Mouse (Mus musculus): Measurements from ENCODE around the gene Sez6l. TPM values are rescaled to one million over a fixed set of nuclear protein-coding genes. Genes with fewer than 3 reads are reported as not detected.

Sez6l gene
- polyA plus RNA-seq, 1 experiment from 2014 or later, result 35.5 TPM

DNA sequence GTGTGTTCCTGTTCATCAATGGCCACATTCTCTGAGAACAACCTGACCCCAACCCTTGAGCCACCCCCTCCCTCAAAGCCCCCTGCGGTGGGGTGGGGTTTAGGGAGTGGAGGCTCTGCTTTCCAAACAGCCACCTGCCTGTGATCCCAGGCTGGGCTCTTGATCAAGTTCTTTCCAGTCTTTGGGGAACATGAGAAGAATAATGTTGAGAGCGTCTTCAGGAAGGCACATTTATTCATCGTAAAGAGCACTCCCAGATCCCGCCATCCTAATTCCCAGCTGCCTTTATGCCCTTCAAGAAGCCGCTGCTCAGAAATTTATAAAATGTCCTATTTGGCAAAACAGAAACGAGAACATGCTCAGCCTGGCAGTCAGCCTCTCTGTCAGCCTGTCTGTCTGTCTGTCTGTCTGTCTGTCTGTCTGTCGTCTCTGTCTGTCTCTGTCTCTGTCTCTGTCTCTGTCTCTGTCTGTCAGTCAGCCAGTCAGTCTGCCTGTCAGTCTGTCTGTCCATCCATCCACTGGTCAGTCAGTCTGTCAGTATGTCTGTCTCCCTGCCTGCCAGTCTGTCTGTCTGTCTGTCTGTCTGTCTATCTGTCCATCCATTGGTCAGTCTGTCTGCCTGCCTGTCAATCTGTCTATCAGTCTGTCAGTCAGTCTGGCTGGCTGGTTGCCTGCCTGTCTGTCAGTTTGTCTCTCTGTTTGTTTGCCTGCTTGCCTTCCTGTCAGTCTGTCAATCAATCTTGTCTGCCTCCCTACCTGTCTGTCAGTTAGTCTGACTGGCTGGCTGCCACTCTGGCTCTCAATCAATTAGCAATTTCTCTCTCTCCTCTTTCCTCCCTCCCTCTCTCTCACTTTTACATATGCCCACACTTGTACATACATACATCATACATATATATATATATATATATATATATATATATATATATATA lies 19.0 kb upstream of the Sez6l start:
- Histone ChIP-seq H3K9ac (no peak overlapping the region), H3K4me1 (replicated peaks; ENCODE audit: control insufficient read depth, insufficient read depth, low read length) (peaks cover 11% of the 10 kb centered on the region), H3K4me2 (replicated peaks) (no peak overlapping the region), H3K9me3 (ENCODE audit: control insufficient read depth, low read length) (no peaks in the 10 kb centered on the region), H3K36me3 (replicated peaks; ENCODE audit: control insufficient read depth, insufficient read depth) (no peaks in the 10 kb centered on the region), H3K27me3 (ENCODE audit: control insufficient read depth, insufficient read depth, low read length) (no peaks in the 10 kb centered on the region), H3K27ac (0 out of 2 replicates have a peak overlapping the region, but pooled peaks have one; percentile 1), H3K4me3 (replicated peaks; ENCODE audit: low read length) (no peak overlapping the region)
- 53% methylated on average over 7 of the region's 7 CpGs for WGBS
- DNase-seq (ENCODE audit: low spot score) (no peak), ATAC-seq (ENCODE audit: low FRiP score) (no peak)

DNA sequence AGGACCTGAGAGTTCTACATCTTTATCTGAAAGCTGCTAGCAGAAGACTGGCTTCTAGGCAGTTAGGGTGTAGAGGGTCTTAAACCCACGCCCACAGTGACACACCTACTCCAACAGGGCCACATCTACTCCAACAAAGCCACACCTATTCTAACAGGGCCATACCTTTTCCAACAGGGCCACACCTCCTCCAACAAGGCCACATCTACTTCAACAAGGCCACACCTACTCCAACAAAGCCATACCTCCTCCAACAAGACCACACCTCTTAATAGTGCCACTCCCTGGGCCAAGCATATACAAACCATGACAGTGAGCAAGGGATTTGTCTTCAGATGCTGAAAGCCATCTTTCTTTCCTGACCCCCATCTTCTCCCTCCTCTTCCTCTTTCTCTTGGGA lies 14.7 kb upstream of the Sez6l start:
- no peak for DNase-seq (ENCODE audit: low spot score)
- Histone ChIP-seq H3K9ac (no peak overlapping the region), H3K36me3 (replicated peaks; ENCODE audit: control insufficient read depth, insufficient read depth) (no peaks in the 10 kb centered on the region), H3K4me1 (replicated peaks; ENCODE audit: control insufficient read depth, insufficient read depth, low read length) (peaks cover 10% of the 10 kb centered on the region; the same call in 1 of the 2 replicates), H3K27me3 (ENCODE audit: control insufficient read depth, insufficient read depth, low read length) (no peaks in the 10 kb centered on the region), H3K4me2 (replicated peaks) (no peak overlapping the region), H3K9me3 (ENCODE audit: control insufficient read depth, low read length) (no peaks in the 10 kb centered on the region), H3K27ac (no peak overlapping the region), H3K4me3 (replicated peaks; ENCODE audit: low read length) (no peak overlapping the region)
- 94% methylated on average over 1 of the region's 1 CpGs for WGBS
- ATAC-seq (ENCODE audit: low FRiP score), result no peak

GRCm38 (mm10) chr5:112586071-112586470 lies 9.1 kb upstream of the Sez6l start:
- Histone ChIP-seq H3K4me2 (replicated peaks) (no peak overlapping the region), H3K36me3 (replicated peaks; ENCODE audit: control insufficient read depth, insufficient read depth) (no peaks in the 10 kb centered on the region), H3K4me3 (replicated peaks; ENCODE audit: low read length) (no peak overlapping the region), H3K27me3 (ENCODE audit: control insufficient read depth, insufficient read depth, low read length) (no peaks in the 10 kb centered on the region), H3K4me1 (replicated peaks; ENCODE audit: control insufficient read depth, insufficient read depth, low read length) (peaks cover 15% of the 10 kb centered on the region), H3K9ac (no peak overlapping the region), H3K27ac (no peak overlapping the region), H3K9me3 (ENCODE audit: control insufficient read depth, low read length) (no peaks in the 10 kb centered on the region)
- WGBS, result 46% methylated on average over 6 of the region's 6 CpGs
- ATAC-seq (ENCODE audit: low FRiP score), result no peak
- DNase-seq (ENCODE audit: low spot score), result no peak

DNA sequence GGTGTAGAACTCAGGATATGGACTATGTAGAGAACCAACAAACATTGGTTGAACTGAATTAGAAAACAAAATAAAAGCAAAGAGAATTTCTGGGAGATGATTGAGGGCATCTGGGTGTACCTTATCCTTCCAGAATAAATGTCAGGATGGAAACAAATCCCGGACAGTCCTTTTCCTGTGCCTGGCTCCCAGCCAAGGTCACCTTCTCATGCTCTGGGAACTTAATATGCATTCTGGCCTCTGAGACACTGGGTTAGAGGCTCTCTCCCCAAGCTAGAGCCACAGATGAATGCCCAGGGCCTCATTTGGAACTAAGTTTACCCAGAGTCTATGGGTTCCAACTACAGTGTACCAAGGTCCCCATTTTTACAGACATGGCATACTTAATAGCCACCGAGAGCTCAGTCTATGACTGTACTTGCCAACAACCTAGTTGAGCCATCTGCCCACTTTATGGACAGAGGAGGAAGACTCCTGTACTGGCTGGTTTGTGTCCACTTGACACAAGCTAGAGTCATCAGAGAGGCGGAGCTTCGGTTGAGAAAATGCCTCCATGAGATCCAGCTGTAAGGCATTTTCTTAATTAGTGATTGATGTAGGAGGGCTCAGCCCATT lies 7.3 kb upstream of the Sez6l start:
- ATAC-seq (ENCODE audit: low FRiP score) (no peak), DNase-seq (ENCODE audit: low spot score) (no peak)
- no peaks in the 10 kb centered on the region for H3K9me3 ChIP-seq (ENCODE audit: control insufficient read depth, low read length)
- 81% methylated on average over 4 of the region's 4 CpGs for WGBS
- H3K9ac ChIP-seq, result no peak overlapping the region
- no peak overlapping the region for H3K27ac ChIP-seq
- peaks cover 15% of the 10 kb centered on the region for H3K4me1 ChIP-seq (replicated peaks; ENCODE audit: control insufficient read depth, insufficient read depth, low read length)
- no peaks in the 10 kb centered on the region for H3K36me3 ChIP-seq (replicated peaks; ENCODE audit: control insufficient read depth, insufficient read depth)
- no peaks in the 10 kb centered on the region for H3K27me3 ChIP-seq (ENCODE audit: control insufficient read depth, insufficient read depth, low read length)
- no peak overlapping the region for H3K4me2 ChIP-seq (replicated peaks)
- H3K4me3 ChIP-seq (replicated peaks; ENCODE audit: low read length), result no peak overlapping the region

GRCm38 (mm10) chr5:112583304-112583703 lies 6.3 kb upstream of the Sez6l start:
- WGBS, result 7% methylated on average over 9 of the region's 9 CpGs
- Histone ChIP-seq H3K9ac (peak overlapping the region; percentile 4; the same call in 1 of the 2 replicates), H3K9me3 (ENCODE audit: control insufficient read depth, low read length) (no peaks in the 10 kb centered on the region), H3K4me3 (replicated peaks; ENCODE audit: low read length) (no peak overlapping the region), H3K27me3 (ENCODE audit: control insufficient read depth, insufficient read depth, low read length) (no peaks in the 10 kb centered on the region), H3K27ac (no peak overlapping the region), H3K4me2 (replicated peaks) (no peak overlapping the region), H3K36me3 (replicated peaks; ENCODE audit: control insufficient read depth, insufficient read depth) (no peaks in the 10 kb centered on the region), H3K4me1 (replicated peaks; ENCODE audit: control insufficient read depth, insufficient read depth, low read length) (peaks cover 17% of the 10 kb centered on the region)
- DNase-seq (ENCODE audit: low spot score) (no peak), ATAC-seq (ENCODE audit: low FRiP score) (no peak)

DNA sequence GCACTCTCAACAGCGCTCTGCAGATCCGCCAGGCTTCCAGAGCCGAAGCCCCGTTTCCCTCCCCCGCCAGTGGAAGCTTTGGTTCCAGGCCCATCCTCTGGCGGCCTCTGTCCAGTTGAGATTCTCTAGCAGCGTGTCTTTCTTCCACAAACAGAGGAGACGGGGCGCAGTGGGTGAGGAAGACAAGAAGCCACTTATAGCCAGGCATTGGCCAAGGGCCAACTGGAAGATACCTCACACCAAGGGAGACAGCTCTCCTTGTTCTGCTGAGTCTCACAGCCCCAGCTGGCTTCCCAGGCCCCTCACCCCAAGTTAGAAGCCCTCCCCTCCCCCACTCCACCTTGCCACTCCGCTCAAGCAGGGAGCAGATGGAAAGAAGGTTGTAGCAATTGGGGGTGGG lies 765 bp upstream of the Sez6l start:
- H3K36me3 ChIP-seq (replicated peaks; ENCODE audit: control insufficient read depth, insufficient read depth), result no peaks in the 10 kb centered on the region
- peak overlapping the region; percentile 81 for H3K4me2 ChIP-seq (replicated peaks)
- no peaks in the 10 kb centered on the region for H3K27me3 ChIP-seq (ENCODE audit: control insufficient read depth, insufficient read depth, low read length)
- no peaks in the 10 kb centered on the region for H3K9me3 ChIP-seq (ENCODE audit: control insufficient read depth, low read length)
- 2% methylated on average over 10 of the region's 10 CpGs for WGBS
- peaks cover 25% of the 10 kb centered on the region for H3K4me1 ChIP-seq (replicated peaks; ENCODE audit: control insufficient read depth, insufficient read depth, low read length)
- peak; percentile 61 for DNase-seq (ENCODE audit: low spot score)
- H3K9ac ChIP-seq, result peak overlapping the region; percentile 94
- ATAC-seq (ENCODE audit: low FRiP score), result peak; percentile 34; the same call in 1 of the 2 replicates
- H3K27ac ChIP-seq, result peak overlapping the region; percentile 89
- H3K4me3 ChIP-seq (replicated peaks; ENCODE audit: low read length), result peak overlapping the region; percentile 80

DNA sequence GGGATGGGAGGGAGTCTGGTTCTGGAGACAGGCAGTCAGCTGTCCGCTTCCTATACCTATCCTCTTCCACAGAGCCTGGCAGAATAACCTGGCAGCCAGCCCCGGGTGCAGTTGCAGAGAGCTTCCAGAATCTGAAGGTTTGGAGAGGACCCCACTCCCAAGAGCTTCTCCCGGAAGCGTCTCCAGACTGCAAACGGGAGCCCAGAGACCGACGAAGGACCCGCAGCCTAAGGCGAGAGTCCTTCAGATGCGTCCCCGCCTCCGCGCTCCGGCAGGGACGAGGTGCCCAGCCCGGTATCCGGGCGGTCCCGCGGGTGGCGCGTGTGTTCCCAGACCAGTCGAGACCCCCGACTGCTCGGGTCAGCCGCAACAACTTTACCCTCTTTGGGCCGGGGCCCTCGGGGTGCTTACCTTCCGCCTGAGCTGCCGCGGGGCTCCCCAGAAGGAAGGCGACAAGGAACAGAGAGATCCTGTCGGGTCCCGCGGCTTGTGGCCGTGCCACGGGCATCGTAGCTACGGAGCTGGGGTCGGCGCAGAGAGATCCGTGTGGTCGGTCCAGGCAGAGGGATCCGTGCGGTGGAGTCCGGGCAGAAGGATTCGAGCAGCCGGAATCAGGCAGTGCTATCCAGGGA lies 508 bp downstream of the Sez6l start:
- ATAC-seq (ENCODE audit: low FRiP score), result peak; percentile 38; the same call in 1 of the 2 replicates
- Histone ChIP-seq H3K4me1 (replicated peaks; ENCODE audit: control insufficient read depth, insufficient read depth, low read length) (peaks cover 27% of the 10 kb centered on the region), H3K9ac (peak overlapping the region; percentile 94), H3K27me3 (ENCODE audit: control insufficient read depth, insufficient read depth, low read length) (no peaks in the 10 kb centered on the region), H3K4me3 (replicated peaks; ENCODE audit: low read length) (peak overlapping the region; percentile 80), H3K27ac (peak overlapping the region; percentile 89), H3K4me2 (replicated peaks) (peak overlapping the region; percentile 81), H3K36me3 (replicated peaks; ENCODE audit: control insufficient read depth, insufficient read depth) (no peaks in the 10 kb centered on the region), H3K9me3 (ENCODE audit: control insufficient read depth, low read length) (no peaks in the 10 kb centered on the region)
- WGBS, result under 1% methylated on average over 46 of the region's 48 CpGs
- DNase-seq (ENCODE audit: low spot score), result no peak

GRCm38 (mm10) chr5:112575151-112575915 lies 1.7 kb downstream of the Sez6l start:
- Histone ChIP-seq H3K27me3 (ENCODE audit: control insufficient read depth, insufficient read depth, low read length) (no peaks in the 10 kb centered on the region), H3K9ac (peak overlapping the region; percentile 94), H3K4me2 (replicated peaks) (peak overlapping the region; percentile 81), H3K4me3 (replicated peaks; ENCODE audit: low read length) (peak overlapping the region; percentile 80), H3K4me1 (replicated peaks; ENCODE audit: control insufficient read depth, insufficient read depth, low read length) (peaks cover 27% of the 10 kb centered on the region), H3K36me3 (replicated peaks; ENCODE audit: control insufficient read depth, insufficient read depth) (no peaks in the 10 kb centered on the region), H3K27ac (0 out of 2 replicates have a peak overlapping the region, but pooled peaks have one; percentile 15), H3K9me3 (ENCODE audit: control insufficient read depth, low read length) (no peaks in the 10 kb centered on the region)
- 3% methylated on average over 12 of the region's 12 CpGs for WGBS
- DNase-seq (ENCODE audit: low spot score), result peak; percentile 49
- ATAC-seq (ENCODE audit: low FRiP score), result no peak
